Mouse (Mus musculus) activated CD4-positive, CD25-positive, alpha-beta regulatory T cell, adult 4 months (primary cell): ENCODE measurements around the gene Slc16a11. TPM values are rescaled to one million over a fixed set of nuclear protein-coding genes. Genes with fewer than 3 reads are reported as not detected.
A peak's percentile ranks its signal among the peaks of the same experiment; 100 is the strongest.

Experiments
- ATAC-seq: one replicate; pipeline ENCODE4 v1.8.0; 2017
- polyA plus RNA-seq, 2 experiments: library from polyadenylated mRNA; unstranded; fragments of 100-300 nt; shearing (Covaris generic); gene quantifications; one replicate each; pipeline ENCODE4 v1.2.1; 2017

Slc16a11 gene
- polyA plus RNA-seq, 2 experiments from 2014 or later: not detected

- no peak for ATAC-seq
Measured at GRCm38 (mm10) chr11:70227126-70227525, 14.6 kb downstream of the Slc16a11 start.

- ATAC-seq: no peak
Measured at GRCm38 (mm10) chr11:70227661-70228245, 15.2 kb downstream of the Slc16a11 start.

GRCm38 (mm10) chr11:70228828-70229227 lies 16.3 kb downstream of the Slc16a11 start:
- peak; percentile 61 for ATAC-seq

- peak; percentile 12 for ATAC-seq
Measured at GRCm38 (mm10) chr11:70229260-70230010, 16.9 kb downstream of the Slc16a11 start, which contains the start of gene Bcl6b. Gene Bcl6b, minus strand, starts transcription at chr11:70229798.

GRCm38 (mm10) chr11:70230239-70230727 lies 17.7 kb downstream of the Slc16a11 start:
- ATAC-seq: peak; percentile 63

- ATAC-seq: no peak
Measured at GRCm38 (mm10) chr11:70232546-70232945, 20.0 kb downstream of the Slc16a11 start.

- ATAC-seq: no peak
Measured at GRCm38 (mm10) chr11:70233016-70233415, 20.5 kb downstream of the Slc16a11 start.

- ATAC-seq: no peak
Measured at GRCm38 (mm10) chr11:70234037-70234436, 21.5 kb downstream of the Slc16a11 start.

GRCm38 (mm10) chr11:70234497-70234896 lies 21.9 kb downstream of the Slc16a11 start:
- no peak for ATAC-seq

- ATAC-seq: no peak
Measured at GRCm38 (mm10) chr11:70235254-70235900, 22.8 kb downstream of the Slc16a11 start.

GRCm38 (mm10) chr11:70236717-70237116 lies 24.2 kb downstream of the Slc16a11 start:
- ATAC-seq: no peak

- ATAC-seq: peak; percentile 86
Measured at GRCm38 (mm10) chr11:70237457-70238167, 25.1 kb downstream of the Slc16a11 start, which contains the start of gene 0610010K14Rik. Gene 0610010K14Rik, minus strand, starts transcription at chr11:70237914.

GRCm38 (mm10) chr11:70238591-70239440 lies 26.3 kb downstream of the Slc16a11 start:
- ATAC-seq: no peak

- peak; percentile 45 for ATAC-seq
Measured at GRCm38 (mm10) chr11:70239541-70240279, 27.2 kb downstream of the Slc16a11 start, which contains the start of the genes Gm21988 and Rnasek. Gene Gm21988, minus strand, starts transcription at chr11:70239830. Gene Rnasek, minus strand, starts transcription at chr11:70239842.

GRCm38 (mm10) chr11:70242591-70242990 lies 30.0 kb downstream of the Slc16a11 start:
- no peak for ATAC-seq

- ATAC-seq: no peak
Measured at GRCm38 (mm10) chr11:70247136-70247845, 34.7 kb downstream of the Slc16a11 start.

- ATAC-seq: no peak
Measured at GRCm38 (mm10) chr11:70250150-70250549, 37.6 kb downstream of the Slc16a11 start.

- ATAC-seq: no peak
Measured at GRCm38 (mm10) chr11:70251853-70252252, 39.3 kb downstream of the Slc16a11 start.

GRCm38 (mm10) chr11:70254337-70254736 lies 41.8 kb downstream of the Slc16a11 start:
- no peak for ATAC-seq

- ATAC-seq: no peak
Measured at GRCm38 (mm10) chr11:70254931-70255531, 42.5 kb downstream of the Slc16a11 start, which contains the start of gene Alox12. Gene Alox12, minus strand, starts transcription at chr11:70255353.
